Mouse (Mus musculus) ES-E14 (cell line): Measurements from ENCODE around the gene Grid1. TPM values are rescaled to one million over a fixed set of nuclear protein-coding genes. Genes with fewer than 3 reads are reported as not detected.

ENCODE experiments used
- DNase-seq: peaks from one replicate; pipeline ENCODE4 v3.0.0-alpha.2; 2013; ENCODE audit warnings: low read depth, low spot score
- H3K27ac ChIP-seq: 2 replicates; pipeline ENCODE4 v1.5.1; 2012; ENCODE audit warnings: low read depth, mild to moderate bottlenecking, low read length, moderate library complexity, mixed read lengths; ENCODE audit not compliant: poor library complexity, insufficient read depth, severe bottlenecking
- H3K36me3 ChIP-seq: 2 replicates; pipeline ENCODE4 v1.6.1; 2012; ENCODE audit warnings: mild to moderate bottlenecking, low read length, moderate library complexity, mixed read lengths; ENCODE audit not compliant: control insufficient read depth, poor library complexity, insufficient read depth, severe bottlenecking
- H3K4me1 ChIP-seq, 2 experiments: fragments of 150-350 bp in 1 of 2; sonication (generic) in 1 of 2; 2 replicates each; pipeline ENCODE4 v1.6.1; 2012; ENCODE audit warnings: low read length in 2 of 2, mild to moderate bottlenecking in 1 of 2, mixed read lengths in 1 of 2; ENCODE audit not compliant: control insufficient read depth in 2 of 2, insufficient read depth in 2 of 2, poor library complexity in 1 of 2
- H3K4me3 ChIP-seq, 2 experiments: fragments of 150-350 bp in 1 of 2; sonication (generic) in 1 of 2; 2 replicates each; pipeline ENCODE4 v1.5.1; 2012; ENCODE audit warnings: low read length in 2 of 2, low read depth in 1 of 2, mild to moderate bottlenecking in 1 of 2, mixed read lengths in 1 of 2; ENCODE audit not compliant: insufficient read depth in 1 of 2, poor library complexity in 1 of 2, severe bottlenecking in 1 of 2
- H3K9ac ChIP-seq: 2 replicates; pipeline ENCODE4 v1.6.1; 2012; ENCODE audit warnings: low read depth, mild to moderate bottlenecking, low read length, mixed read lengths; ENCODE audit not compliant: poor library complexity, insufficient read depth, severe bottlenecking
- H3K9me3 ChIP-seq: fragments of 150-350 bp; sonication (generic); 2 replicates; pipeline ENCODE4 v1.6.1; 2012; ENCODE audit warnings: low read depth, mild to moderate bottlenecking, low read length; ENCODE audit not compliant: control insufficient read depth, insufficient read depth
- CHD2 ChIP-seq: IDR thresholded peaks from 2 replicates; pipeline ENCODE4 v1.6.1; 2014; ENCODE audit warnings: mild to moderate bottlenecking, low read depth, low read length, inconsistent platforms
- HCFC1 ChIP-seq: IDR thresholded peaks from 2 replicates; pipeline ENCODE4 v1.6.1; 2012; ENCODE audit warnings: low read length, inconsistent platforms, borderline replicate concordance; ENCODE audit not compliant: insufficient read depth
- MAFK ChIP-seq: IDR thresholded peaks from 2 replicates; pipeline ENCODE4 v1.6.1; 2014; ENCODE audit warnings: mild to moderate bottlenecking, low read depth, low read length, inconsistent platforms; ENCODE audit not compliant: insufficient read depth
- ZC3H11A ChIP-seq: IDR thresholded peaks from 2 replicates; pipeline ENCODE4 v1.6.1; 2012; ENCODE audit warnings: low read depth, mild to moderate bottlenecking, inconsistent platforms, low read length, borderline replicate concordance
- ZNF384 ChIP-seq: IDR thresholded peaks from 2 replicates; pipeline ENCODE4 v1.6.1; 2012; ENCODE audit warnings: low read depth, low read length, inconsistent platforms
- in situ Hi-C, 2 experiments: fragments of 600-800 bp; cut with MboI; formaldehyde crosslinking; loops; one replicate each; pipeline ENCODE4 v1.15.1; 2025; ENCODE audit warnings: low sequenced_read_pairs in 2 of 2, inconsistent platforms in 1 of 2; ENCODE audit not compliant: unreplicated experiment in 2 of 2
- total RNA-seq: library from RNA; depleted of rRNA; stranded (reverse); fragments of 300-350 nt; gene quantifications from 2 replicates; pipeline ENCODE4 v1.2.3, GENCODE M21; 2012

Grid1 gene
- total RNA-seq, 1 experiment, result 0.54 TPM

- Histone ChIP-seq H3K4me3 (no peak overlapping the region), H3K27ac (no peak overlapping the region), H3K36me3 (no peaks in the 10 kb centered on the region), H3K4me1 (no peaks in the 10 kb centered on the region), H3K9ac (no peak overlapping the region), H3K9me3 (no peaks in the 10 kb centered on the region)
- DNase-seq, result no peak
- no peak for TF ChIP-seq ZC3H11A
- TF ChIP-seq MAFK, result no peak
- TF ChIP-seq HCFC1, result no peak
- TF ChIP-seq CHD2, result no peak
- TF ChIP-seq ZNF384, result no peak
- in situ Hi-C loops, result no loop called here
These were observed 116.4 kb downstream of the Grid1 start for GRCm38 (mm10) chr14:34936192-34936770.

GRCm38 (mm10) chr14:34944390-34944979 is 124.6 kb downstream of the Grid1 start:
- no peak for DNase-seq
- in situ Hi-C loops, result no loop called here
- H3K4me3 ChIP-seq, result no peak overlapping the region

DNA sequence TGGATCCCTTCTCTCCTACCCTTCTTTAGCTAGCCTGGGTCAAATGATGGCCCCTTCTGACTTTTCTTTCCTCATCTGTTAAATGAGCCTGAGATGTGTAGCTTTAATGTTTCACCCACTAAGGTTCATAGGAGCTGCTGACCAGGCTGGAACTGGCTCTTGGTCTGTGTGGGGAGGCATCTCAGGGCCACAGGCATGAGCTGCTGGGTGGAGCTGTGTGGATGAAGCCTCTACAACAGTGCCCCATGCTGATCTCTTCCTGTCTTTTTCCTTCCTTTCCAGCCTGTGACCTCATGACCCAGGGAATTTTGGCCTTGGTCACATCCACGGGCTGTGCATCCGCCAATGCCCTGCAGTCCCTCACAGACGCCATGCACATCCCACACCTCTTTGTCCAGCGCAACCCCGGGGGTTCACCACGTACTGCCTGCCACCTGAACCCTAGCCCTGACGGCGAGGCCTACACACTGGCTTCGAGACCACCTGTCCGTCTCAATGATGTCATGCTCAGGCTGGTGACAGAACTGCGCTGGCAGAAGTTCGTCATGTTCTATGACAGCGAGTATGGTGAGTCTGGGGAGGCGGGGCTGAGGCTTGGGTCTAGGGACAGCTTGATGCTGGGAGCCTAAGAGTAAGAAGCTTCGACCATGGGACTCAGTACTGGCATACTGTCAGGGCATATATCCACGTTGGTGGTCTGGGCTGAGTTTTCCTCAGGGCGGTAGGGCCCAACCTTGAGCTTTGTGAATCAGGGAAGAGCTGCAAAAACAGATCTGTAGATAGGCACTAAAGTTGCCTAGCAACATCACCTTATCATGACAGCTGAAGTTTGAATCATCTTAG is 125.8 kb downstream of the Grid1 start:
- TF ChIP-seq MAFK (no peak), CHD2 (no peak), ZNF384 (no peak)
- no peaks in the 10 kb centered on the region for H3K36me3 ChIP-seq
- H3K4me3 ChIP-seq, result no peak overlapping the region
- in situ Hi-C loops, result no loop called here
- H3K27ac ChIP-seq, result no peak overlapping the region; the same call in 1 of the 2 replicates
- no peak for DNase-seq
- H3K4me1 ChIP-seq, result no peaks in the 10 kb centered on the region
- H3K9me3 ChIP-seq, result no peaks in the 10 kb centered on the region
- no peak overlapping the region for H3K9ac ChIP-seq

More at GRCm38 (mm10) chr14:34944390-34944979, 124.6 kb downstream of the Grid1 start:
- no peaks in the 10 kb centered on the region for H3K9me3 ChIP-seq
- TF ChIP-seq CHD2 (no peak), HCFC1 (no peak), MAFK (no peak), ZNF384 (no peak), ZC3H11A (no peak)
- no peak overlapping the region for H3K27ac ChIP-seq
- no peak overlapping the region for H3K9ac ChIP-seq
- H3K36me3 ChIP-seq, result no peaks in the 10 kb centered on the region
- H3K4me1 ChIP-seq, result no peaks in the 10 kb centered on the region

DNA sequence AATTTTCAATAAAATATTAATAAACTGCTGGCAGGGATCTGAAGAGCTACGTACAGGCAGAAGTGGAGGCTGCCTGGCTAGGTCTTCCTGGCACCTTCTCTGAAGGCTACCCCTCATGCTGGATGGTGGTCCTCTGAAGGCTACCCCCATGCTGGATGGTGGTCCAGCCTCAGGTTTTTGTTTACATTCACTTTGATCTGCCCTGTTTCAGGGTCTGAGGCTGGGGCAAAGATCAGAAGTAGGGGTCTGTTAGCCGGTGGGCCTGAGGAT is 126.3 kb downstream of the Grid1 start:
- H3K27ac ChIP-seq, result no peak overlapping the region
- no peak overlapping the region for H3K9ac ChIP-seq
- in situ Hi-C loops, result no loop called here
- H3K4me1 ChIP-seq, result no peaks in the 10 kb centered on the region
- H3K4me3 ChIP-seq, result no peak overlapping the region
- no peaks in the 10 kb centered on the region for H3K9me3 ChIP-seq
- DNase-seq, result no peak
- TF ChIP-seq CHD2, result no peak
- no peak for TF ChIP-seq ZNF384
- no peak for TF ChIP-seq MAFK
- TF ChIP-seq HCFC1, result no peak
- TF ChIP-seq ZC3H11A, result no peak
- H3K36me3 ChIP-seq, result no peaks in the 10 kb centered on the region

DNA sequence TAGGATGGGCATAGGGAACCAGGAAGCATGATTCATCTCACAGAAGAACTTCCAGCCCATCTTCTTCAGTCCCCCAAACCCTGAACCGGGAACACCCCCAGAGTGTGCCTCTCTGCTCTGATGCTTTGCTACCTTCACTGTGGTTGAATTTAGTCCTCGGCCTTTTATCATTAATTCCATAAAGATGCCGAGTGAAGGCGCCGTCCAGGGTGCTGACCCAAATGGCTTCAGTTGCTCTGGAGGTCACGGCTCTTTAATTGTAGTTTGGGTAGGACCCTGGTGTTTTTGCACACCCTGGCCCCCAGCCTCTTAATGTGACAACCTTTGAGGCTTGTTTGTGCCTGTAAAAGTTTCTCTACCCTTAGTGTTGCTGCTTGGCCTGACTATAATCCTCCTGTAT is 128.3 kb downstream of the Grid1 start:
- H3K9ac ChIP-seq, result no peak overlapping the region
- H3K4me1 ChIP-seq, result no peaks in the 10 kb centered on the region
- no peaks in the 10 kb centered on the region for H3K9me3 ChIP-seq
- H3K4me3 ChIP-seq, result no peak overlapping the region
- in situ Hi-C loops, result no loop called here
- DNase-seq, result peak; percentile 34
- no peaks in the 10 kb centered on the region for H3K36me3 ChIP-seq
- no peak overlapping the region for H3K27ac ChIP-seq
- TF ChIP-seq HCFC1 (no peak), CHD2 (no peak), ZNF384 (no peak), ZC3H11A (no peak), MAFK (no peak)
